ENCODE assay signal across 20 mouse cellular contexts in the genomic region with DNA sequence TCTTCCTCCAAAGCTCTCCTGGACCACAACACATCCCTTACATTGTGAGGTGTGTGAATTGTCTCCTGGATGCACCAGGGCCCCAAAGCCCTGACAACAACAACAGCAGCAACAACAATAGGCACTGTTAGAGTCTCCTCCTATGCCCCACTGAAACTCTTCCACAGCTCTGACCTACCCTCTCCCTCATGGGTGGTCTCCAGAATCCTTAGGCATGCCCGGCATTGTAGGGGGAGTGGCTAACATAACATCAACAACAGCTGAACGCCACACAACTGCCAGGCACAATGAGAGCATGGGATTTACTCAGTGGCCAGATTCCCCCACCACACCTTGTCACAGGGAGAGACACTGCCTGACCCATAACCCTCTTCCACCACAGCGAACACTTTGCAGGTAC.
DNase-seq lines count a peak whose midpoint lies in the region; ATAC-seq and TF ChIP-seq lines count a peak whose summit lies in the region.
"Had no signal": no experiment of that assay in that cellular context is flagged by ENCODE, and none has a peak within 500 bp of the region (broad histone marks: within the 10 kb centered on the region; RNA-seq: fewer than 3 reads in every experiment).

No protein-coding gene starts in this region.

- DNase-seq in forebrain, embryonic 10.5 days (ENCODE audit: extremely low spot score, low spot score) = no peak
- DNase-seq in limb, embryonic 14.5 days (ENCODE audit: low spot score) = no peak
- no peak for DNase-seq in limb, embryonic 10.5 days (ENCODE audit: low spot score)
- no peak for DNase-seq in midbrain, embryonic 10.5 days (ENCODE audit: low spot score)
- no peak for DNase-seq in midbrain, embryonic 14.5 days
- no peak for DNase-seq in embryonic facial prominence, embryonic 10.5 days (ENCODE audit: low spot score)
- DNase-seq in Muller cell, postnatal 12 days (ENCODE audit: inconsistent ontology term) = no peak
- DNase-seq: B cell, adult 2 months; cerebellum, adult 11-12 months; cerebellum, adult 2 months; cerebellum, adult 9-10 months had no signal

- H3K27me3 ChIP-seq in forebrain, embryonic 10.5 days (ENCODE audit: poor library complexity, severe bottlenecking) = no peaks in the 10 kb centered on the region
- H3K27me3 ChIP-seq in forebrain, embryonic 16.5 days (replicated peaks; ENCODE audit: control insufficient read depth, insufficient read depth, low read length) = no peaks in the 10 kb centered on the region
- no peaks in the 10 kb centered on the region for H3K27me3 ChIP-seq in limb, embryonic 14.5 days (ENCODE audit: control insufficient read depth, insufficient read depth, low read length)
- H3K27me3 ChIP-seq in limb, embryonic 10.5 days (ENCODE audit: low read depth, poor library complexity, severe bottlenecking) = no peaks in the 10 kb centered on the region
- no peaks in the 10 kb centered on the region for H3K27me3 ChIP-seq in midbrain, embryonic 10.5 days (ENCODE audit: low read depth, poor library complexity, severe bottlenecking)
- no peaks in the 10 kb centered on the region for H3K27me3 ChIP-seq in midbrain, embryonic 14.5 days (ENCODE audit: control insufficient read depth, insufficient read depth, low read length)
- 0 out of 2 replicates have a peak, but pooled peaks cover 5% of the 10 kb centered on the region for H3K27me3 ChIP-seq in embryonic facial prominence, embryonic 10.5 days (replicated peaks; ENCODE audit: low read depth, poor library complexity, severe bottlenecking)
- H3K27me3 ChIP-seq: CH12.LX; embryonic facial prominence, embryonic 13.5 days; embryonic facial prominence, embryonic 15.5 days; forebrain, embryonic 13.5 days; forebrain, embryonic 15.5 days had no signal

- no peak overlapping the region for H3K4me3 ChIP-seq in forebrain, embryonic 10.5 days
- H3K4me3 ChIP-seq in forebrain, embryonic 16.5 days (replicated peaks; ENCODE audit: low read length) = no peak overlapping the region
- no peak overlapping the region for H3K4me3 ChIP-seq in limb, embryonic 14.5 days (replicated peaks; ENCODE audit: low read length)
- no peak overlapping the region for H3K4me3 ChIP-seq in limb, embryonic 10.5 days
- no peak overlapping the region for H3K4me3 ChIP-seq in midbrain, embryonic 10.5 days
- H3K4me3 ChIP-seq in midbrain, embryonic 14.5 days (replicated peaks; ENCODE audit: low read depth, low read length) = no peak overlapping the region
- no peak overlapping the region for H3K4me3 ChIP-seq in embryonic facial prominence, embryonic 10.5 days
- H3K4me3 ChIP-seq: embryonic facial prominence, embryonic 13.5 days; embryonic facial prominence, embryonic 15.5 days; erythroblast, embryonic 14.5 days; forebrain, embryonic 13.5 days; forebrain, embryonic 15.5 days had no signal

- H3K4me2 ChIP-seq in forebrain, embryonic 16.5 days (ENCODE audit: low read length) = no peak overlapping the region
- H3K4me2 ChIP-seq in limb, embryonic 14.5 days (replicated peaks; ENCODE audit: low read depth, low read length, severe bottlenecking) = no peak overlapping the region
- H3K4me2 ChIP-seq in midbrain, embryonic 14.5 days (ENCODE audit: low read length) = no peak overlapping the region
- H3K4me2 ChIP-seq: embryonic facial prominence, embryonic 13.5 days; embryonic facial prominence, embryonic 15.5 days; forebrain, embryonic 13.5 days; forebrain, embryonic 15.5 days had no signal

- no peak for ATAC-seq in forebrain, embryonic 16.5 days
- peak; percentile 56 for ATAC-seq in limb, embryonic 14.5 days (ENCODE audit: low FRiP score, low read depth)
- ATAC-seq in midbrain, embryonic 14.5 days (ENCODE audit: low FRiP score, low TSS enrichment) = no peak
- ATAC-seq: CD4-positive, CD25-positive, alpha-beta regulatory T cell, adult 4 months; forebrain, embryonic 13.5 days; forebrain, embryonic 15.5 days had no signal

- H3K27ac ChIP-seq in forebrain, embryonic 10.5 days = peak overlapping the region; percentile 4; the same call in 1 of the 2 replicates
- H3K27ac ChIP-seq in forebrain, embryonic 16.5 days (ENCODE audit: low read length) = no peak overlapping the region
- no peak overlapping the region for H3K27ac ChIP-seq in limb, embryonic 14.5 days (replicated peaks; ENCODE audit: low read depth, low read length)
- H3K27ac ChIP-seq in limb, embryonic 10.5 days = no peak overlapping the region
- 0 out of 2 replicates have a peak overlapping the region, but pooled peaks have one; percentile 52 for H3K27ac ChIP-seq in midbrain, embryonic 10.5 days (replicated peaks)
- no peak overlapping the region for H3K27ac ChIP-seq in midbrain, embryonic 14.5 days (replicated peaks; ENCODE audit: low read depth, low read length)
- H3K27ac ChIP-seq in embryonic facial prominence, embryonic 10.5 days (replicated peaks) = peak overlapping the region; percentile 52
- H3K27ac ChIP-seq: embryonic facial prominence, embryonic 13.5 days; embryonic facial prominence, embryonic 15.5 days; forebrain, embryonic 13.5 days; forebrain, embryonic 15.5 days had no signal

- no peak overlapping the region for H3K9ac ChIP-seq in forebrain, embryonic 16.5 days (replicated peaks; ENCODE audit: low read depth, low read length)
- H3K9ac ChIP-seq in limb, embryonic 14.5 days (ENCODE audit: low read depth, low read length, severe bottlenecking) = no peak overlapping the region
- H3K9ac ChIP-seq in midbrain, embryonic 14.5 days (replicated peaks; ENCODE audit: low read length) = no peak overlapping the region
- H3K9ac ChIP-seq: embryonic facial prominence, embryonic 13.5 days; embryonic facial prominence, embryonic 15.5 days; forebrain, embryonic 13.5 days; forebrain, embryonic 15.5 days had no signal

- peaks cover 35% of the 10 kb centered on the region for H3K4me1 ChIP-seq in forebrain, embryonic 10.5 days
- no peaks in the 10 kb centered on the region for H3K4me1 ChIP-seq in forebrain, embryonic 16.5 days (replicated peaks; ENCODE audit: control insufficient read depth, insufficient read depth, low read length)
- peaks cover 19% of the 10 kb centered on the region for H3K4me1 ChIP-seq in limb, embryonic 14.5 days (ENCODE audit: control insufficient read depth, insufficient read depth, low read length)
- peaks cover 36% of the 10 kb centered on the region for H3K4me1 ChIP-seq in limb, embryonic 10.5 days
- H3K4me1 ChIP-seq in midbrain, embryonic 10.5 days = peaks cover 22% of the 10 kb centered on the region
- no peaks in the 10 kb centered on the region for H3K4me1 ChIP-seq in midbrain, embryonic 14.5 days (ENCODE audit: control insufficient read depth, insufficient read depth, low read length)
- H3K4me1 ChIP-seq in embryonic facial prominence, embryonic 10.5 days = peaks cover 48% of the 10 kb centered on the region

- peaks cover 6% of the 10 kb centered on the region; the same call in 1 of the 2 replicates for H3K9me3 ChIP-seq in forebrain, embryonic 10.5 days
- peaks cover 2% of the 10 kb centered on the region; the same call in 1 of the 2 replicates for H3K9me3 ChIP-seq in forebrain, embryonic 16.5 days (ENCODE audit: control insufficient read depth, low read length)
- H3K9me3 ChIP-seq in limb, embryonic 14.5 days (ENCODE audit: control insufficient read depth, low read length) = no peaks in the 10 kb centered on the region
- H3K9me3 ChIP-seq in limb, embryonic 10.5 days (replicated peaks) = no peaks in the 10 kb centered on the region
- H3K9me3 ChIP-seq in midbrain, embryonic 10.5 days (replicated peaks) = peaks cover 7% of the 10 kb centered on the region; the same call in 1 of the 2 replicates
- 0 out of 2 replicates have a peak, but pooled peaks cover 4% of the 10 kb centered on the region for H3K9me3 ChIP-seq in midbrain, embryonic 14.5 days (ENCODE audit: control insufficient read depth, low read length)
- H3K9me3 ChIP-seq in embryonic facial prominence, embryonic 10.5 days = peaks cover 10% of the 10 kb centered on the region; the same call in 1 of the 2 replicates
- H3K9me3 ChIP-seq: embryonic facial prominence, embryonic 15.5 days; forebrain, embryonic 15.5 days had no signal

- H3K36me3 ChIP-seq in forebrain, embryonic 10.5 days (replicated peaks) = no peaks in the 10 kb centered on the region
- H3K36me3 ChIP-seq in forebrain, embryonic 16.5 days (ENCODE audit: control insufficient read depth, insufficient read depth) = no peaks in the 10 kb centered on the region
- no peaks in the 10 kb centered on the region for H3K36me3 ChIP-seq in limb, embryonic 14.5 days (ENCODE audit: control insufficient read depth, insufficient read depth, low read length)
- no peaks in the 10 kb centered on the region for H3K36me3 ChIP-seq in limb, embryonic 10.5 days
- H3K36me3 ChIP-seq in midbrain, embryonic 10.5 days = no peaks in the 10 kb centered on the region
- no peaks in the 10 kb centered on the region for H3K36me3 ChIP-seq in midbrain, embryonic 14.5 days (ENCODE audit: control insufficient read depth, insufficient read depth, low read length)
- no peaks in the 10 kb centered on the region for H3K36me3 ChIP-seq in embryonic facial prominence, embryonic 10.5 days (replicated peaks)
- H3K36me3 ChIP-seq: embryonic facial prominence, embryonic 13.5 days; embryonic facial prominence, embryonic 15.5 days; forebrain, embryonic 15.5 days; G1E had no signal

- no peak for TF ChIP-seq POLR2A in limb, embryonic 14.5 days (IDR thresholded peaks at IDR 0.05; ENCODE audit: borderline replicate concordance, extremely low read depth, insufficient read depth, insufficient read length)

- 57% methylated on average over 3 of the region's 3 CpGs for WGBS in forebrain, embryonic 10.5 days
- WGBS in forebrain, embryonic 16.5 days = 53% methylated on average over 3 of the region's 3 CpGs
- WGBS in limb, embryonic 14.5 days = 48% methylated on average over 3 of the region's 3 CpGs
- 53% methylated on average over 3 of the region's 3 CpGs for WGBS in limb, embryonic 10.5 days
- 65% methylated on average over 3 of the region's 3 CpGs for WGBS in midbrain, embryonic 10.5 days
- WGBS in midbrain, embryonic 14.5 days = 44% methylated on average over 3 of the region's 3 CpGs
- 54% methylated on average over 3 of the region's 3 CpGs for WGBS in embryonic facial prominence, embryonic 10.5 days

Comparison
In these comparisons a context has a peak if more than half of its experiments do, and no peak if none do; other contexts are left out.
1. H3K27ac ChIP-seq: peak in forebrain, embryonic 10.5 days (single experiment), midbrain, embryonic 10.5 days (single experiment) and embryonic facial prominence, embryonic 10.5 days (single experiment); none in forebrain, embryonic 16.5 days (single experiment), limb, embryonic 14.5 days (single experiment), limb, embryonic 10.5 days (single experiment) and midbrain, embryonic 14.5 days (single experiment).